Mouse (Mus musculus) brain, embryonic 18.5 days (tissue): ENCODE results near the gene Sdhb.

Experiments
- DNase-seq: peaks from one replicate; pipeline ENCODE4 v3.0.0-alpha.2; 2012; ENCODE audit warnings: low read depth, low spot score

Sdhb gene

DNA sequence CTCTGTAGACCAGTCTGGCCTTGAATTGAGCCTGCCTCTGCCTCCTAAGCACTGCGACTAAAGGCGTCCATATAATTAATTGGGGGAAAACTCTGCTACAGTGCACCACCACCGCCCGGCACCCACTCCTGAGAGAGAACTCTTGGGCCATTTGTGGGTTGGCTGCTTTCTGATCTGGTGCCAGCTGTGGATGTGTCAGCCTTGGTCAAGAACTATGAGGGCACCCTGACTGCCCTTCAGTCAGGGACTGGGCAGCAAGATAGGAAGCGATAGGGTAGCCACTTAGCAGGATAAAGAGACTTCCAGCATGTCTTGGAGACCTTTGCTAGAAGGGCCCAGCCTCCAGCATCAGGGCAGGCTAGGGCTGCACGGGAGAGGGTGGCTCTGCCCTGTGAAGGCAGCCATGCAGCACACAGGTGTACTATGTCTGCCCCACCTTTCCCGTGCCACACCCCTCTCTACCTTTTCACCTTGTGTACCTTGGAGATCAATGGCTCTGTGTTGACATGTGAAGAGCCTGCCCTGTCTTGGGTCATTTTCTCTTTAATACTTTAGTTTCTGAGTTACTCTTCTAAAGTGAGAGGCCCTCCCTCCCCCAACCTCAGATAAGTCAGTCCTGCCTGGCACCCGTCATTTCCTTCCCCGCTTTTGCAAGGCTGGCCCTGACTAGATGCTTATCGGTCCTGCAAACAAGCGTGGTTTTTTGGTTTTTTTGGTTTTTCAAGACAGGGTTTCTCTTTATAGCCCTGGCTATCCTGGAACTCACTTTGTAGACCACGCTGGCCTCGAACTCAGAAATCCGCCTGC, 17.1 kb downstream of the Sdhb start:
- DNase-seq, result no peak

DNA sequence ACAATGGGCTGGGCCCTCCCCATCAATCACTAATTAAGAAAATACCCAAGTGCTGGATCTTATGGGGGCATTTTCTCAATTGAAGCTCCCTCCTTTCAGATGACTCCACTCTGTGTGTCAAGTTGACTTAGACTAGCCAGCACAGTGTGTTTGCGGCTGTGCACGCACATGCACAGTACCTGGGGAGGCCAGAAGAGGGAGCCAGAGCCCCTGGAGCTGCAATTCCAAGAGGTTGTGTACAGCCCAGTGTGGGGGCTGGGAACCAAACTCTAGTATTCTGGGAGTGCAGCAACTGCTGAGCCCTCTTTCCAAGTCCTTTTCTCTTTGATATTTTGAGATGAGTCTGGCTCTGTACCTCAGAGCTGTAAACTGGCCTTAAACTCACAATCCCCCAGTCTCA, 20.6 kb downstream of the Sdhb start:
- no peak for DNase-seq

DNA sequence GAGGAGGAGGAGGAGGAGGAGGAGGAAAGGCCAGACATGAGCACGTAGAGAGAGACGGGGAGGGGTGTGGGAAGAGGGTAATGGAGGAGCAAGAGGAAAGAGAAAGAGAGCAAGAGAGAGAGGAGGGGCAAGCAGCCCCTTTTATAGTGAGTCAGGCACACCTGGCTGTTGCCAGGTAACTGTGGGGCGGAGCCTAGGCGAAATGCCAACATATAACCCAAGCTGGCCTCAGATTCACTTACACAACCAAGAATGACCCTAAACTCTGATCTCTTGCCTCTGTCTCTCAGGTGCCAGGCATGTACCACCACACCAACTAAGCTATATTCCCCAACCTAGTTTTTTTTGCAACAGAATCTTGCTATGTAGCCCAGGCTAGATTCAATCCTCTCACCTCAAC, 21.8 kb downstream of the Sdhb start:
- DNase-seq, result no peak

DNA sequence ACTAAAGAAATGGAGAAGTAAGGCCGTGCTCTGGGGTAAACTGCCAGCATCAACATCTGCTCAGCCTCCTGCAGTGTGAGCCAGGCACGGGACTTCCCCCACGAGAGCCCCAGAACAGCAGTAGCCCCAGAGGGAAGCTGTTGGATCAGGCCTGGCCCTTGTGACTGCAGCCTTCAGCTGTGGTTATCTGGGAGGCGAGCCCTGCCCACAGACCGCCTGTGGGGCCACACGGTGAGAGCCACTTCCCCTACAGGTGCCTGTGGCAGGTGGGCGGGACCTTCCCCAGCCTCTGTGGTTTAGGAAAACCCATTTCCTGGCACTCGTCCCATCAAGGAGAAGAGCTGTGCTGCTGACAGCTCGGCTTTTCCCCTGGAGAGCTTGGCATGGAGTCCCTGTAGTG, 22.4 kb downstream of the Sdhb start:
- DNase-seq, result no peak

DNA sequence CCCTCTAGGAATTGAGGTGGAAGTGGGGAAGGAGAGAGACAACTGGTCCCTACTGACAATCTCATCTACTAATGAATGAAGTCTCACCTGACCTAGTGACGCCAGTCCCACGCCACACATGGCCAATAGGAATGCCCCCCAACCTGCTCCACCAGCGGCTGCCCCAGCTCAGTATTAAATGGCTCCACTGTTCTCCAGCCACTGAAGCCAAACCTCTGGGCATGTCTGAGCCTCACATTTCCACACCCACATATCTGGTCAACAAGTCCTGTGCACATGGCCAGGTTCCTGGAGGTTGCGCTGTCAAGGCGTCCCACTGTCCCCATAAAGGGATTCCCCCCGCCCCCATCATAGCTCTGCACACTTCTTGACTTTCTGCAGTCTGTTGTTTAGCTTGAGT, 23.5 kb downstream of the Sdhb start:
- DNase-seq, result no peak

DNA sequence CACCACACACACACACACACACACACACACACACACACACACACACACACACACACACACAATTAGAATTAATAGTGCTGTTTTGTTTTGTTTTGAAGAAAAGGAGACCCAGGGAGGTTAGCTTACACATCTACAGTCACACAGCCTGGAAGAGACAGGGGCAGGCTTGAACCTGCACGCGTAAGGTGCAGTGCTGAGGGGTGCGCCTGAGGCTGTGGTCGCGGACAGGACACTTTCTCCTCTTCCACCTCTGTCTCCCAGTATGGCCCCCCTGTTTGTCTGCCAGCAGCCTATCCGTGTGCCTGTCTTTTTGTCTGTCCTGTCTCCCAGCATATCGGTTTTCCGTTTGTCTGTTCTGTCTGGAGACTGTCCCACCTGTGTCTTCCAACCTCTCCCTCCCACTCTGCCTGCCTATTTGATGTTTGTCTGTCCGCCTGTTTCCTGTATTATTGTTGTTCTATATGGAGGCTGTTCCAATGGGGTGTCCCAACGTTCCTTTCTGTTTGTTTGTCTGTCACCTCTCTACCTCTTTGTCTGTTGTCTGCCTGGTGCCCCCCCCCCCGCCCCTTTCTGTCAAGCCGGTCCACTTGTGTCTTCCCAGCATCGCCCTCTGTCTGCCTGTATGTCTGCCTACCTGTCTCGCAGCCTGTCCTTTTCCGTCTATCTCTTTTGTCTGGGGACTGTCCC, 25.2 kb downstream of the Sdhb start:
- no peak for DNase-seq

DNA sequence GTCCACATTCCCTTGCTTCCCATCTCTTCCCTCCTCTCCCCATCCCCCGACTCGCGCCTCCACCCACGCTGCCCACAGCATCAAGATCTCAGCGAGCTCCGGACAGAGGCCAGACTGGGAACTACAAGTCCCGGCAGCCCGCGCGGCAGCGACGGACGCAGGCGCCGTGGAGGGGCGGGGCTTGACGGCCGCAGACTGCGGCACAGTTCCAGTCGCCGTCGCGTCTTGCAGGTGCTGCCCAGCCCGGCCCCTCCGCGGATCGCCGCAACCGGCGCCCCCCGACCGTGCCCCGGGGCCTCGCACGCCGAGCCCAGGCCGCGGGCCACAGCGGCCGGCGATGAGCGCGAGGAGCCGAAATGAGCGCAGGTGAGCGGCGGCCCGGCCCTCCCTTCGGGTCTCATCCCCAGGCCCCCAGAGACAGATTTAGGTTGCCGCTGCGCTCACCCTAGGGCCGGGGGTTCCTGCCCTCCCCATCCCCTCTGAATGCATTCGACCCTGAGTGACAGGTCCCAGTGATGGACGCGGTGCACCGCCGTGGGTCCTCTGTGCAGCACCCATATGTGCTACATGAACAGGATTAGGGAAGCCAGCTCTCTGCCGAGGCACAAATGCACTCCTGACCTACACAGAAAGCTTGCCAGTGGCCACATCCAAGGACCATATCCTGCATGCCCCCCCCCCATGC, 25.9 kb downstream of the Sdhb start, which contains the start of gene Atp13a2:
Gene Atp13a2 (plus strand): TSS at position 163 of the 685 bp plus-strand sequence.
- peak; percentile 82 for DNase-seq

DNA sequence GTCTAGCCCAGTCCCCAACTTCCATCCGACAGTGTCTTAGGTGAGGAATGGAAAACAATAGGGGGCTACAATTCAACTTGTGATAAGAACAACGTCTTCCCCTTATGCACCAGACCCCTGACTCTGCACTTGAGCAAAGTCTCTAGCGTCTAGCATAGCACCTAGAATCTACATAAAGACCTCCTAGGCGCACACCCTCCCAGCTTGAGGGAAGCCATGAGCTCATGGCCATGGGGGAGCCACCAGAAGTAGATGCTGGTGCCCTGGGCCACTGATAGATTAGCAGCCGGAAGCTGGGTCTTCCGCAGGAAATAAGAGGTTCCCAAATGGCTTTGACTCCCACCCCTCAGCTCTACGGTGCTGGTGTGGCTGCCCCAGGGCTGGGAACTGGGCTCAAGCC, 26.5 kb downstream of the Sdhb start:
- no peak for DNase-seq

DNA sequence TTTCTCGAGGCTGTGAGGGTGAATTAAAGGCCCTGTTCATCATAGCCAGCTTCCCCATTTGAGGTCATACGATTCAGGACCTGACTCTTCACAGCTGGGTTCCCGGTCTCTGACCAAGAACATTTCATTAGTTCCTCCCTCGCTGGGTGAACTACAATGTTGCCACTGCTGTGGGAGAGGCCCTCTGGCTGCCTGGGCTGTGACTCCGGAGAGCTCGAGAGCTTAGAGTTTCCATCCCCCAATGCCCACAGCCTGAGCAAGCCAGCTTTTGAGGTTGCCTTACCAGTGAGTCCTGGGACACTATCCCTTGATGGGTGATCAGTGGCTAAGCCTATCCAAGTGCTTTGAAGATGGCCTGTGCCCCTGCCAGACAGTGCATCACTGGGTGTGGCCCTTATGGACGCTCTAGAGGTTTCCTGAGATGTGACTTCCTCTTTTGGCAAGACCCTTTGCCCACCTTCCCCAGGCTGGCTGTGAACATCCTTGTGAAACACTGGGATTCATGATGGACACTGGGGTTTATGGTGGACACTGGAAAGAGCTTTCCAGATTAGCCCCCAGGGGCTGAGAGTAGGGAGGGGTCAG, 27.8 kb downstream of the Sdhb start:
- no peak for DNase-seq

DNA sequence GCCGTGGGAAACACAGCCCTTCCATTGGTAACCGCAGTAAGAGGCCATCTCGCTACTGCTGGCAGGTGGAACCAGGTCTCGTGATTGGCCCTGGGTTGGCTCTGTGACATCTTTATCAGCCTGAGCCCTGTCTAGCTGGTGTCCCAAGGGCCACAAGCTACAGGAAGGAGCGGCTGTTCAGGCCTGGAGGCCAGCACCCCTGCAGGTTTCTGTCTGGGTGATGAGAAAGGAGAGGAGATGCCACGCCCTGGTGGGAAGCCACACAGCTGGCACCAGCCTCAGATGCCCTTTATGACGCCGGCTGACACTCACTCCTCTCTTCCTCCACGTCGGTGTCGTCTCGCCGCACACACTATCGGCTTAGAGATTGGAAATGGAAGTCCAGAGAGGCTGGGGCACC, 28.4 kb downstream of the Sdhb start:
- DNase-seq, result no peak

DNA sequence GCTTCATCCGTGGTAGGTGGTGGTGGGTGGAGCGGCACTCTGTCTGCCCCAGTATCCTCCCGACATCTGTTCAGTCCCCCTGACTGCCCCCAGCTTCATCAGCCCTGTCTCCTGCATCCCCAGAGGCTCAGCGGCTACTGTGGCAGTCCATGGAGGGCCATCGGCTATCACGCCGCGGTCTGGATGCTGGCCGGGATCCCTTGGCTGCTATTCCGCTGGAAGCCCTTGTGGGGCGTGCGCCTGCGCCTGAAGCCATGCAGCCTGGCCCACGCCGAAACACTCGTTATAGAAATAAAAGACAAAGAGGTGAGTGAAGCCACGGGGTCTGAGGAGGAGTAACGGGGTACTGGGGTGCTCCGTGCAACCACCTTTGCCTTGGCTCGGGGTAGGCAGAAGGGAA, 31.2 kb downstream of the Sdhb start:
- DNase-seq, result no peak

DNA sequence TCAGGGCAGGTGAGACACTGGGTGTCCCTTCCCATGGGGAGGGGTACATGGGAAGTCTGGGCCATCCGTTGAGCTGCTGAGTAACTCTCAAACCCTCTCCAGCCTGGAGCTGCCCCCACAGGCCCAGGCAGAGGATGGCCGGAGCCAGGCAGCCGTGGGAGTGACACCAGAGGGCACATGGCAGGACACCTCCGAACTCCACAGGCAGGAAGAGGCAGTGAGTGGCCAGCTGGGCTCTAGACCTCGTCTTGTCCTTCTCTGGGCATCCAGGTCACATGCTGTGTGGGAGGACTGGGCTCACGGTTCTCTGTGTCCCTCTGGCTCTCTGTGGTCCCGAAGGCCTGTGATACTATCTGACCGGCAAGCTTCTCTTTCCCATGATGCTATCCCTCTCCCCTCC, 32.8 kb downstream of the Sdhb start:
- DNase-seq, result no peak

DNA sequence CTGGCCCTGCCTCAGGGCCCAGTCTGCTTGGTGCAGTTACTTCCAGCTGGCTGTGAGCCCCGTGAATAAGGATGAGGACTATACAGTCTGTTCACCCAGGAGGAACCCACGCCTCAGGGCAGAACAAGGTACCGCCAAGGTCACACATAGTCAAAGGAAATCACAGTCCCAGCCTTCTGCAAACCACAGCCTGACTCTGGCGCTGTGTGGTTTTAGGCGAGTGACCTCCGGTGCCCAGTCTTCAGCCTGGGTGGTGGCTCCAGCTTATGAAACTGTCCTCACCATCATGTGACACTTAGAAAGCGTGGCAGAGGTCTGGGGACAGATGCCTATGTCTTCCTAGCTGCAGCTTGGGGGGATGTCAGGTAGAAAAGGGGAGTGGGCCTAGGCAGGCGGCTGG, 34.8 kb downstream of the Sdhb start:
- no peak for DNase-seq

DNA sequence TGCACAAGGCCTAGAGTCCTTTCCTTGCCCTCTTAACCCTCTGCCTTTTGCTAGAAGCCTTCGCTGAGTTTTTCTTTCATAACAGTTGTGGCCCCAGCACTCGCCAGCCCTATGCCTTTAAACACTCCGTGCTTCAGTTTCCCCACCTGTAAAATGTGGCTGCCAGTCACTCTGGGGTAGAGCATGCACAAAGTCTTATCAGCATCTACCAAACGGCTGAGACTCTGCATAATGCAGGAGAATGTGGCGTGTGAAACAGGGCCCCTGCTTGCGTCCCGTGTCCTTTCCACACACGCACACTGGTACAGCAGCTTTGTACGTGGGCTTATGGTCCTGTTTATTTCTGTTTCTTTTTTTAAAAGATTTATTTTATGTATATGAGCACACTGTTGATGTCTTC, 35.8 kb downstream of the Sdhb start:
- no peak for DNase-seq

DNA sequence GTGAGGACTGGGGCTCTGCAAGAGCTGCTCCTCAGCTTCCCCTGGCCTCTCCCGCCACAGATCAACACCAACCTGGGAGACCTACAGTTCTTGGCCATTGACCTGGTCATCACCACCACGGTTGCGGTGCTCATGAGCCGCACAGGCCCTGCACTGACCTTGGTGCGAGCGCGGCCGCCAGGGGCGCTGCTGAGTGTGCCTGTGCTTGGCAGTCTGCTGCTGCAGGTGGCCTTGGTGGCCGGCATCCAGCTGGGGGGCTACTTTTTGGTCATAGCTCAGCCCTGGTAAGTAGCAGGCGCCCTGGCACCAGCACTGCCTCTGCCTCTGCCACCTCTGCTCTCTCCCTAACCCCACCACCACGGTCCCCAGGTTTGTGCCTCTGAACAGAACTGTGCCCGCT, 45.0 kb downstream of the Sdhb start:
- no peak for DNase-seq

DNA sequence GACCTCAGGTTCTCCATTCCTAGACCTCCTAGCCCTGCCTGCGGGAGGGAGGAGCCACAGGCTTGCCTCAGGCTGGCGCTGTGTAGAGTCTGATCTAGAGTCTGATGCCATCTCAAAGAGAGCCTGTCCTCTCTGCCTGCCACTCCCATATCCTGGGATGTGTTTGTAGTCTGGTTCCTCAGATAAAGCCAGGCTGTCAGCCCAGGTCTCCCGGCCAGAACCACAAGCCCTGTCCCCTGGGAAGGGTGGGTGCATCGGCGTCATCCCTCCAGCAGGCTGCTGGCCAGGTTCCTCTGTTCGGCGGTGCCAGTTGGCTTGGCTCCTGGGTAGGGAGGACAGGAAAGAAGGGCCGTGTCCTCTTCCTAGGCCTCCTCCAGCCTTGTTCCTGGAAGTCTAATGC, 47.0 kb downstream of the Sdhb start:
- DNase-seq, result no peak

DNA sequence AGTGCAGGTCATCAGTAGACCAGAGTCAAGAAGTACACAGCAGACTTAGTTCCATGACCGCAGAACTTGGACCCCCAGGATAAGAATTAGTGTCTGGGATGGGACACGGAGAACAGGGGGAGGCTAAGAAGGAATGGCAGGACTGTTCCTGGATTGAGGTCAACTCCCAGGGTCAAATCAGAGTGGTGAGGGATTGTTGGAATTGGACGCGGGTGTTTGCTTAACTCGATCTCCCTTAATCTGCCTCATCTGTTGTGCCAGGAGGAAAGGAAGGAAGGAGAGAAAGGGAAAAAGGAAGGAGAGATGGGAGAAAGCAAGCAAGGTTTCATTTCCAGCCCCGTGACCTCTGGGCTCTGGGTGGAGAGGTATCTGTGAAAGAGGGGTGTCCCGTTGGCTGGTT, 49.1 kb downstream of the Sdhb start, which contains the start of gene Mfap2:
Gene Mfap2 (plus strand): TSS at position 301 of the 400 bp plus-strand sequence.
- no peak for DNase-seq

DNA sequence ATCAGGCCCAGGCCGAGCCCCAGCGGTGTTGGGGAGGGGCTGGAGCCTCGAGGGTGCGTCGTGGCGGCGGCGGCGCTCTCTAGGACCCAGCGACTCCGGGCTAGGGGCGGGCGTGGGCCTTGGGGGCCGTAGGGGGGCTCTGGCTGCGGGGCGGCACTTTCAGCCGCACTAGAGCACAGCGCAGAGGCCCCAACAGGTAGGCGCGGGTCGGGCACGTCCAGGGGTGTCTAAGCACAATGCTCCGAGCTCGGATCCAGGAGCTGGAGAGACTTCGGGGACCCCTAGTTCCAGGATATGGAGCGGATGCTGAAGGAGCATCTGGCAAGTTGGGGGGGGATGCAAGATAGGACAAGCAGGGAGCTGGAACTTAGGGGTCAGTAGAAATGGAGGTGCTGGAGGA, 49.5 kb downstream of the Sdhb start:
- no peak for DNase-seq

DNA sequence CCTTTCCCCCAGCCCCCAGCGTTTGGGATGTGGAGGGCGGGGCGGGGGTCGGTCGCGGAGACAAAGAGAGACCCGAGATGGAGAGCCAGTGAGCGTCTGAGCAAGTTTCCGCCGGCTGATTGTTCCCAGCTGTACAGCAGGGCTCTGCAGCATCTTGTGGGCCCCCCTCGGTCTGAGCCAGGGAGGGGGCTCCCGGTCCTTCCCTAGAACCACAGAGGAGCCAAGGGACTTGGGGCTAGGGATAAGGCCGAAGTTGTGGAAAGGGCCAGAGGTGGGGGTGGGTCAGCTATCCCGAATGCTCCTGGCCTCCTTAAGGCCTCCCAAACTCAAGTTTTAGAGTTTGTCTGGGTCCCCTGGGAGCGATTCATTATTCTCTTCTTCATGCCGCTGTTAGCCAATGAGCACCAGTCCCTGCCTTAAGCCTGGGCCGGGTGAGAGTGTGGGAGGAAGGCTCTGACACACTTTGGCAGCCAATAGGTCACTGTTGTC, 50.0 kb downstream of the Sdhb start:
- DNase-seq, result no peak

DNA sequence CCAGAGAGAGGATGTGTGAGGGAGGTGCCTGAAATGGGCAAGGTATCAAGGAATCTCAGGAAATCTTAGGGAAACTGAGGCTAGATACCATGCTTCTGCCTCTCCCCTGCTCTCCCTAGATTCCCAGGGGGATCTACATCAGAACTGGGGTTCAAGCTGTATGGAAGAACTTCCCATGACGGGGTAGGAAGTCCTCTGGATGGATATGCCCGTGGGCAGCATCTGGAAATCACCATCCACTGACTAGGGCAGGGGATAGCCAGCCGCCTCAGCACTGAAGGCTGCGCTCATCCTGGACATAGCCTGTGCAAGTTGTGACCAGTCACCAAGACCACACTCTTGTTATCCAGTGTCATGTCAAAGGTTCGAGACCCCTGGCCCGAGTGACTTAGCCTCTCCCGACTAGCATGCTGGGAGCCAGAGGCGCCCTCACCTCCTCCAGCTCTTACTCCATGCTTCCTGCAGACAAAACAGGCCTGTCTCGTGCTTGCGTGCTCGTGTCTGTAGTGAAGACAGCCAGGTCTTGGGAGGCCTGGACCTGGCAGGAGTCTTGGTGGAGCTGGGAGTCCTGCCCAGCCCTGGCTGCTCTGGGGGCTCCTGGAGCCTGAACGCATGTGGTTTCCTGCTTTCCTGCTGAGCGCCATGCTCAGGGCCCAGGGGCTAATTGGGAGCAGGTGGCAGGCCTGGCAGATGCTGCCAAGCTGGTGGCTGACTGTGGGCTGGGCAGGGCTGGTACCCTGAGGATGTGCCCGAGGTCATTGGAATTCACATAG, 50.7 kb downstream of the Sdhb start:
- no peak for DNase-seq

DNA sequence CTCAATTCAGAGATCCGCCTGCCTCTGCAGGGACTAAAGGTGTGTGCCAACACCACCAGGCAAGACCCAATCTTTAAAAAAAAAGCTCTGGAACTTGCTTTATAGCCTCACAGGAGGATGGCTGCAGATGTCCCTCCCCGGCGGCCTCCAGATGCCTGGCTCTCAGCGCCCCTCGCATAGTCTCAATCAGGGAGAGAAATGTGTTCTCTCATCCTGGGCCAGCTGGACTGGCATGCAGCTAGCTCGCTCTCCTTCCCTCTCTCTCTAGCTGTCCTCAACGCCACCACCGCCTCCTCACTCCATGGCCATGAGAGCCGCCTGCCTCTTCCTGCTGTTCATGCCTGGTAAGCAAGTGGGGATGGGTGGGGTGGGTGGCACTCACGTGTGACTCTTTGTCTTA, 51.6 kb downstream of the Sdhb start:
- DNase-seq, result no peak
